ENCODE assay signal across 8 mouse cellular contexts in genomic region chr5:74974061-74974581, GRCm38 (mm10).
A peak's percentile ranks its signal among the peaks of the same experiment; 100 is the strongest.
DNase-seq lines count a peak whose midpoint lies in the region.

No protein-coding gene starts in this region.

- intact Hi-C loops in heart, postnatal 14 days (cut with DNase I), result loop anchor here (2.0 kb wide), 1 partner anchor 73 kb away; no protein-coding TSS in a partner anchor
- intact Hi-C loops in left cerebral cortex, postnatal 10 days (cut with DNase I), result no loop called here

- DNase-seq in 3134 (ENCODE audit: extremely low read depth, insufficient read length, low spot score) (peak; percentile 78), liver (peak; percentile 30)
- DNase-seq in embryo, embryonic 9.5 days (ENCODE audit: extremely low spot score), result peak; percentile 46
- peak; percentile 55 to 62 for DNase-seq in heart, postnatal 14 days
- DNase-seq in ovary, postnatal 10 days (ENCODE audit: low spot score), result peak; percentile 26
- DNase-seq in left cerebral cortex, postnatal 10 days (ENCODE audit: extremely low spot score in 1 of 2, low spot score in 2 of 2), result no peak
- no peak for DNase-seq in layer of hippocampus, postnatal 10 days (ENCODE audit: low spot score in 2 of 2)
- no peak for DNase-seq in cerebellum, adult 8-10 months

Comparison
In these comparisons a context has a peak if more than half of its experiments do, and no peak if none do; other contexts are left out.
1. DNase-seq: peak in 3134 (single experiment), embryo, embryonic 9.5 days (single experiment), heart, postnatal 14 days (2 of 2), liver (single experiment) and ovary, postnatal 10 days (single experiment); none in left cerebral cortex, postnatal 10 days (0 of 2), layer of hippocampus, postnatal 10 days (0 of 2) and cerebellum, adult 8-10 months (single experiment).